Comparison of ENCODE assay signal across 8 mouse cellular contexts in the genomic region with DNA sequence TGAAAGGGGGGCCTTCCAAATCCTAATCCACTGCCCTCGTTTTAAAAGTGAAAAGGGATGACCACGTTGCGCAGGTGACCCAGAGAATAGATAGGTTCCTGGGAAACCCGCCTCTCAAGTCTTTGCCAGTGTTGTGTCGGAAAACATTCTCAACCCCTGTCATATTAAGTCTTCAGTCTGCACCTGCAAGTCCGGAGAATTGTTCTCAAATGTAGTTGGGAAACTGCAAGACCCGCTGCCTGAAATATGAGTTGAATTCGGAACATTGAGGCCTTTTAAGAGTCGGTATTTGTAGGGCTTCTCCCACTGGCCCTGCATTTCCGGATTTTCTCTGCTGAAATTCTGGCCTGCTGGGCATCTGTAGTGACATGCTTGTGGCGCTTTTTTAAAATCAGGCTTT. TPM values are rescaled to one million over a fixed set of nuclear protein-coding genes. Genes with fewer than 3 reads are reported as not detected.
DNase-seq lines count a peak whose midpoint lies in the region; ATAC-seq and TF ChIP-seq lines count a peak whose summit lies in the region.

No protein-coding gene starts in this region.

- H3K9me3 ChIP-seq in heart, embryonic 11.5 days (replicated peaks; ENCODE audit: control insufficient read depth, low read length) = no peaks in the 10 kb centered on the region
- H3K9me3 ChIP-seq in hindbrain, embryonic 11.5 days (ENCODE audit: control insufficient read depth, low read length) = no peaks in the 10 kb centered on the region
- no peaks in the 10 kb centered on the region for H3K9me3 ChIP-seq in limb, embryonic 14.5 days (ENCODE audit: control insufficient read depth, low read length)
- no peaks in the 10 kb centered on the region for H3K9me3 ChIP-seq in midbrain, postnatal 0 days (ENCODE audit: low read length)

- H3ac ChIP-seq in C2C12 (ENCODE audit: control insufficient read depth, insufficient read length, low read depth) = peak overlapping the region; percentile 62

- no peak for TF ChIP-seq POLR2A in cortical plate, adult 2 months (IDR thresholded peaks at IDR 0.05; ENCODE audit: extremely low read depth, insufficient read depth, low read length)
- TF ChIP-seq POLR2A in limb, embryonic 14.5 days (IDR thresholded peaks at IDR 0.05; ENCODE audit: borderline replicate concordance, extremely low read depth, insufficient read depth, insufficient read length) = no peak

- H3K4me2 ChIP-seq in heart, embryonic 11.5 days = peak overlapping the region; percentile 87
- H3K4me2 ChIP-seq in hindbrain, embryonic 11.5 days (replicated peaks; ENCODE audit: low read depth, low read length) = peak overlapping the region; percentile 67
- H3K4me2 ChIP-seq in limb, embryonic 14.5 days (replicated peaks; ENCODE audit: low read depth, low read length, severe bottlenecking) = peak overlapping the region; percentile 67
- peak overlapping the region; percentile 71 for H3K4me2 ChIP-seq in midbrain, postnatal 0 days (ENCODE audit: low read depth, low read length, poor library complexity, severe bottlenecking)

- H3K4me1 ChIP-seq in heart, embryonic 11.5 days (ENCODE audit: control insufficient read depth, insufficient read depth, low read length) = peaks cover 11% of the 10 kb centered on the region
- H3K4me1 ChIP-seq in cortical plate, adult 2 months (ENCODE audit: control insufficient read depth, insufficient read depth, low read length) = no peaks in the 10 kb centered on the region
- H3K4me1 ChIP-seq in hindbrain, embryonic 11.5 days (replicated peaks; ENCODE audit: control insufficient read depth, insufficient read depth, low read length) = no peaks in the 10 kb centered on the region
- peaks cover 7% of the 10 kb centered on the region for H3K4me1 ChIP-seq in limb, embryonic 14.5 days (ENCODE audit: control insufficient read depth, insufficient read depth, low read length)
- H3K4me1 ChIP-seq in midbrain, postnatal 0 days (ENCODE audit: insufficient read depth, low read length) = peaks cover 6% of the 10 kb centered on the region

- H3K4me3 ChIP-seq in heart, embryonic 11.5 days (ENCODE audit: low read depth, low read length) = peak overlapping the region; percentile 98
- peak overlapping the region; percentile 49 for H3K4me3 ChIP-seq in C2C12 (ENCODE audit: insufficient read depth, poor library complexity, severe bottlenecking)
- H3K4me3 ChIP-seq in cortical plate, adult 2 months (ENCODE audit: insufficient read depth, low read length) = peak overlapping the region; percentile 91
- peak overlapping the region; percentile 47 for H3K4me3 ChIP-seq in hindbrain, embryonic 11.5 days (ENCODE audit: low read depth, low read length)
- peak overlapping the region; percentile 99 for H3K4me3 ChIP-seq in limb, embryonic 14.5 days (replicated peaks; ENCODE audit: low read length)
- peak overlapping the region; percentile 79 for H3K4me3 ChIP-seq in midbrain, postnatal 0 days (ENCODE audit: low read depth, low read length)

- WGBS in heart, embryonic 11.5 days (ENCODE audit: insufficient replicate concordance) = 5% methylated on average over 11 of the region's 11 CpGs
- WGBS in hindbrain, embryonic 11.5 days = 4% methylated on average over 11 of the region's 11 CpGs
- under 1% methylated on average over 11 of the region's 11 CpGs for WGBS in limb, embryonic 14.5 days
- WGBS in midbrain, postnatal 0 days = 2% methylated on average over 11 of the region's 11 CpGs

- peaks cover 2% of the 10 kb centered on the region for H3K79me3 ChIP-seq in C2C12 (ENCODE audit: low read depth)

- peak overlapping the region; percentile 99 for H3K27ac ChIP-seq in heart, embryonic 11.5 days (ENCODE audit: low read depth, low read length)
- peak overlapping the region; percentile 86 for H3K27ac ChIP-seq in cortical plate, adult 2 months (ENCODE audit: insufficient read depth, low read length)
- H3K27ac ChIP-seq in hindbrain, embryonic 11.5 days (ENCODE audit: low read depth, low read length) = peak overlapping the region; percentile 87
- peak overlapping the region; percentile 94 for H3K27ac ChIP-seq in limb, embryonic 14.5 days (replicated peaks; ENCODE audit: low read depth, low read length)
- H3K27ac ChIP-seq in midbrain, postnatal 0 days (ENCODE audit: low read depth, low read length) = peak overlapping the region; percentile 89

- peaks cover 3% of the 10 kb centered on the region for H3K36me3 ChIP-seq in heart, embryonic 11.5 days (ENCODE audit: control insufficient read depth, insufficient read depth, low read length)
- H3K36me3 ChIP-seq in C2C12 (ENCODE audit: control insufficient read depth, insufficient read depth) = peaks cover 21% of the 10 kb centered on the region
- H3K36me3 ChIP-seq in hindbrain, embryonic 11.5 days (ENCODE audit: control insufficient read depth, insufficient read depth, low read length) = no peaks in the 10 kb centered on the region
- H3K36me3 ChIP-seq in limb, embryonic 14.5 days (ENCODE audit: control insufficient read depth, insufficient read depth, low read length) = peaks cover 10% of the 10 kb centered on the region
- no peaks in the 10 kb centered on the region for H3K36me3 ChIP-seq in midbrain, postnatal 0 days (ENCODE audit: insufficient read depth, low read length)

- H3K9ac ChIP-seq in heart, embryonic 11.5 days (ENCODE audit: low read depth, low read length) = peak overlapping the region; percentile 87
- H3K9ac ChIP-seq in hindbrain, embryonic 11.5 days (ENCODE audit: low read depth, low read length) = peak overlapping the region; percentile 72
- peak overlapping the region; percentile 77 for H3K9ac ChIP-seq in limb, embryonic 14.5 days (ENCODE audit: low read depth, low read length, severe bottlenecking)
- peak overlapping the region; percentile 57 for H3K9ac ChIP-seq in midbrain, postnatal 0 days (replicated peaks; ENCODE audit: low read length, poor library complexity, severe bottlenecking)

- no peak for ATAC-seq in heart, embryonic 11.5 days (replicated peaks; ENCODE audit: insufficient number of reproducible peaks, low FRiP score, low TSS enrichment)
- no peak for ATAC-seq in hindbrain, embryonic 11.5 days (ENCODE audit: low FRiP score)
- no peak for ATAC-seq in limb, embryonic 14.5 days (ENCODE audit: low FRiP score, low read depth)
- ATAC-seq in midbrain, postnatal 0 days (ENCODE audit: low FRiP score) = no peak

- H3K79me2 ChIP-seq in C2C12 (ENCODE audit: control insufficient read depth, insufficient read depth) = peaks cover 32% of the 10 kb centered on the region

- no peaks in the 10 kb centered on the region for H3K27me3 ChIP-seq in heart, embryonic 11.5 days (ENCODE audit: control insufficient read depth, insufficient read depth, low read length)
- H3K27me3 ChIP-seq in C2C12 (ENCODE audit: control insufficient read depth, insufficient read depth, insufficient read length) = no peaks in the 10 kb centered on the region
- H3K27me3 ChIP-seq in hindbrain, embryonic 11.5 days (ENCODE audit: control insufficient read depth, insufficient read depth, low read length) = no peaks in the 10 kb centered on the region
- no peaks in the 10 kb centered on the region for H3K27me3 ChIP-seq in limb, embryonic 14.5 days (ENCODE audit: control insufficient read depth, insufficient read depth, low read length)
- H3K27me3 ChIP-seq in midbrain, postnatal 0 days (ENCODE audit: insufficient read depth, low read length) = no peaks in the 10 kb centered on the region

- no peak for TF ChIP-seq CTCF in C2C12 (IDR thresholded peaks at IDR 0.05; ENCODE audit: control insufficient read depth, insufficient read depth, insufficient read length)
- TF ChIP-seq CTCF in cortical plate, adult 2 months (IDR thresholded peaks at IDR 0.05; ENCODE audit: extremely low read depth, insufficient read depth, low read length) = no peak
- TF ChIP-seq CTCF in midbrain, postnatal 0 days (IDR thresholded peaks at IDR 0.05) = no peak

- no peak for DNase-seq in heart, adult 11 months
- DNase-seq in hindbrain, embryonic 11.5 days (ENCODE audit: low spot score) = no peak
- DNase-seq in limb, embryonic 14.5 days (ENCODE audit: low spot score) = peak; percentile 28
- peak; percentile 30 for DNase-seq in midbrain, postnatal 0 days (ENCODE audit: low spot score)
- no peak for DNase-seq in right cerebral cortex, adult 18-20 months

TF ChIP-seq in C2C12, 6 proteins besides CTCF, POLR2A, EP300 and RAD21:
- TF ChIP-seq FOSL1 (IDR thresholded peaks at IDR 0.05; ENCODE audit: insufficient read depth, low read length, poor library complexity, severe bottlenecking) (no peak), MAX (IDR thresholded peaks at IDR 0.05) (no peak), USF1 (IDR thresholded peaks at IDR 0.05; ENCODE audit: low read depth) (no peak), MYOG (IDR thresholded peaks at IDR 0.05; ENCODE audit: control insufficient read depth, extremely low read depth, insufficient read length) (no peak), MYOD1 (IDR thresholded peaks at IDR 0.05; ENCODE audit: control insufficient read depth, insufficient read length, low read depth) (no peak), CEBPB (IDR thresholded peaks at IDR 0.05; ENCODE audit: low read depth) (no peak)

RNA-seq across cellular contexts. Expression of a gene that starts 1.0 kb away (rescaled TPM):
- 18.5 and 27.8 TPM in 2 replicates for polyA plus RNA-seq in heart, embryonic 11.5 days (2014; fragmentation: Nextera tagmentation; extraction: Ambion mirVana)
- polyA plus RNA-seq in C2C12 (2012; fragmentation: generic; extraction: Trizol) = 6.7 TPM
- 13.7 and 20.2 TPM in 2 replicates for polyA plus RNA-seq in cortical plate, adult 2 months (2012; rRNA removed)
- polyA plus RNA-seq in hindbrain, embryonic 11.5 days (2014; fragmentation: Nextera tagmentation; extraction: Ambion mirVana) = 24.5 and 24.8 TPM in 2 replicates
- 16.9 and 18.9 TPM in 2 replicates for polyA plus RNA-seq in limb, embryonic 14.5 days (2012; rRNA removed)
- polyA plus RNA-seq in limb, embryonic 14.5 days (2014; fragmentation: Nextera tagmentation; extraction: Ambion mirVana) = 27.3 and 34.9 TPM in 2 replicates
- total RNA-seq in midbrain, postnatal 0 days (2014; rRNA removed) = 19.1 and 44.9 TPM in 2 replicates
- polyA plus RNA-seq in midbrain, postnatal 0 days (2015; fragmentation: Nextera tagmentation; extraction: Ambion mirVana) = 6.1 and 9.5 TPM in 2 replicates

Comparison
In these comparisons a context has a peak if more than half of its experiments do, and no peak if none do; other contexts are left out.
1. H3K4me3 ChIP-seq: peak in every context shown above with its lines; median percentile 99 in limb, embryonic 14.5 days; 98 in heart, embryonic 11.5 days; 91 in cortical plate, adult 2 months; 79 in midbrain, postnatal 0 days; 49 in C2C12; 47 in hindbrain, embryonic 11.5 days.
2. DNase-seq: peak in limb, embryonic 14.5 days (single experiment) and midbrain, postnatal 0 days (single experiment); none in heart, adult 11 months (single experiment), hindbrain, embryonic 11.5 days (single experiment) and right cerebral cortex, adult 18-20 months (single experiment).
3. Peak in every context shown above with its lines, with median percentiles within 50 percentile points of each other: H3K27ac ChIP-seq, H3K4me2 ChIP-seq and H3K9ac ChIP-seq.